Mouse (Mus musculus) CD4-positive helper T cell, adult 2 months (primary cell): ENCODE data around the gene Meis2.
A peak's percentile ranks its signal among the peaks of the same experiment; 100 is the strongest.

ENCODE experiments used
- DNase-seq: peaks from one replicate; pipeline ENCODE4 v3.0.0-alpha.2; 2012; ENCODE audit warnings: low read depth, missing footprints, low spot score

The Meis2 gene

GRCm38 (mm10) chr2:116065570-116066005 is at the start of gene Meis2:
Gene Meis2, minus strand, starts transcription at chr2:116065839.
- peak; percentile 32 for DNase-seq

DNA sequence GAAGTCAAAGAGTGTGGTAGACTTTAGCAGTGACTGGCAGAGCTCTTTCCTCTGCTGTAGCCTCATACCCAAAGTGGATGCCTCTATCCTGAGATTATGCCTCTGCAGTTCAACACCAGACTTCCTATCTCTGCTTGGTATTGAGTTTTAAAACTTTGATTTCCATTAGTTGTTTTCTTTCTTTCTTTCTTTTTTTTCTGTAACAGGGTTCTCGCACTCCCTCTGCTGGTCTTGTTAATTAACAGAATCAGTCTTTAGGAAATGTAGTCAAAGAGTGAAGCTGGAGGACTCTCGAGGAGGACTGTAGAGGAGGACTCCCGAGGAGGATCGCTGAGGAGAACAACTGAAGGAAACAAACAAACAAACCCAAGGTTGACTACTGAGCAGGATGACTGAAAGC is 40.6 kb upstream of the Meis2 start:
- DNase-seq: no peak

- DNase-seq: no peak
Observed at GRCm38 (mm10) chr2:116105179-116105578, 39.5 kb upstream of the Meis2 start.

- DNase-seq: no peak
Observed at GRCm38 (mm10) chr2:116103411-116103996, 37.9 kb upstream of the Meis2 start.

DNA sequence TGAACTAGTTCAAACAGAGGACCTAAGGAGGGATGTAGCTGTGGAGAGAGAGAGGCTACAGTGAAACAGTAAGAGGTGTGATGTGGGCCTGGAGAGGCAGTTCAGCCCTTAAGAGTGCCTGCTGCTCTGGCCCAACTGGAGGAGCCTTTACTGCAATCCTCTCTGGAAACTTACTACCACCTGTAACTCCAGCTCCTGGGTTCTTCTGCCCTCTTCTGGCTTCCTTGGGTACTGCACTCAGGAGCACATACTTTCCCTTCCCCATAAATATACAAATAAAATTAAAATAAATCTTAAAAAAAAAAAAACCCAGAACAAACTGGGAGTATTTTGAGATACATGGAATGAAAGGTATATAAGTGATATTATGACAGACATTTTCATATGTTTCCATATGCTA is 35.6 kb upstream of the Meis2 start:
- DNase-seq: peak; percentile 4

DNA sequence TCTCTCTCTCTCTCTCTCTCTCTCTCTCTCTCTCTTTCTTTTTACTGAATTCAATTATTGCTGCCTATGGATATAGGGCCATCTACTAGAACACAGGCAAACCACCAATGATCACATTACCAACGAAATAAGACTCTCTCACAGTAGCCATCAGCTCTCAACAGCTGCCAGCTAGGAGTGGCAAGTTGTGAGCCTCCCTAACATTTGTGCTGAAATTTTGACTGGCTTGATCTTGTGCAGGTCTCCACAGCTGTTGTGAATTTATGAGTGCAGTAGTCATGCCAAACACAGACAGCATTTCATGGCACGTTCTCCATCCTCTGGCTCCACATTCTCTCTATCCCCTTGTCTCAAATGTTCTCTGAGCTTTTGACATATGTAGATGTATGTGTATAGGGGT is 15.3 kb upstream of the Meis2 start:
- DNase-seq: no peak

- DNase-seq: no peak
Observed at GRCm38 (mm10) chr2:116078841-116079240, 13.2 kb upstream of the Meis2 start.

GRCm38 (mm10) chr2:116077716-116078115 is 12.1 kb upstream of the Meis2 start:
- DNase-seq: no peak

- DNase-seq: no peak
Observed at GRCm38 (mm10) chr2:116076752-116077480, 11.3 kb upstream of the Meis2 start.

GRCm38 (mm10) chr2:116075902-116076301 is 10.3 kb upstream of the Meis2 start:
- no peak for DNase-seq

- DNase-seq: no peak
Observed at GRCm38 (mm10) chr2:116075477-116075876, 9.8 kb upstream of the Meis2 start.

DNA sequence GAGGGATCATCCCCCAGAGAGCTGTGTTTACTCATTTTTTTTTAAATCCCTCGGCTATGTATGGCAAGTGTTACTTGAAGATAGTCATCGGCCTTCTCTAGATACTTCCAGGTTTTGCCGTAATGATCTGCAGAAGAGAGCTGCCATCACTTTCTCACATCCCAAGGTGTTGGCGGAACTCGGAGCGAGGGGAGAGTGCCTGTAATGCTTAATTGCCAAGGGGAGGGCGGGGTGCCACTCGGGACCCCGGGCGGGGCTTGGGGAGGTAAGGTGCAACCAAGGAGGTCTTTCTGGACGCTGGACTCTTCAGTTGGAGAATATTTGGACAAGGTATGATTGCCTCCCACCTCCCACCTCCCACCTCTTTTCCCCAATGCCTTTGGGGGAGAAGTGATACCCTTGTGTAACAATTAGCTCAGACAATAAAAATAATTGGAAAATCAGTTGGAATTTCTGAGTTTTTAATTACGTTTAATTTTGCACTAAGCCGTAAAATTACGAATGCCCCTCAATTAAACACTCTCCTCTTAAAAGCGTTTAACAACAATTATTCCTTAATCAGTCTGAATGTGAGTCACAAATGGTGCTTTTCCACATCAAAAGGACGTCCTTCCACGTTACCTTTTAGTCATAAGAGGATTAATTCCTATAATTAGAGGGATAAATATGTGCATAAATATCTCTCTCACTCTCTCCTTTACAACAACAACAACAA is 9.2 kb upstream of the Meis2 start:
- no peak for DNase-seq

DNA sequence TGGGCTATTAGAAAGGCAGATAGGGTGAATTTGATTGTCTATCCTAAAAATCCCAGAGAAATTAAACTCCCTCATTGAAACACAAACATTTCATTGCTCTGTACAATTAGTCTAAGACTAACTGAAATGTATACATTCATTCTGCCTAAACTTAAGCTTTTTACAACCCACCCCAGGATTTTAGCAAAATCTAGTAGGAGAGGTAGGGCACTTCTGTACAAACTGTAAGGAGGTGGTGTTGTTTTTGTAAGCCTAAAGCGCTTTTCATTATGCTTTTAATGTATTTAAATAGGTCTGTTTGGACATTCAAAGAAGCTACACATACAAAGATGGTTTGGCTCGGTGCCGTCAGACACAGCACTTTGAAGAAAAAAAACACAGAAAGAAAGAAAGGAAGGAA is 8.4 kb upstream of the Meis2 start:
- DNase-seq: no peak

DNA sequence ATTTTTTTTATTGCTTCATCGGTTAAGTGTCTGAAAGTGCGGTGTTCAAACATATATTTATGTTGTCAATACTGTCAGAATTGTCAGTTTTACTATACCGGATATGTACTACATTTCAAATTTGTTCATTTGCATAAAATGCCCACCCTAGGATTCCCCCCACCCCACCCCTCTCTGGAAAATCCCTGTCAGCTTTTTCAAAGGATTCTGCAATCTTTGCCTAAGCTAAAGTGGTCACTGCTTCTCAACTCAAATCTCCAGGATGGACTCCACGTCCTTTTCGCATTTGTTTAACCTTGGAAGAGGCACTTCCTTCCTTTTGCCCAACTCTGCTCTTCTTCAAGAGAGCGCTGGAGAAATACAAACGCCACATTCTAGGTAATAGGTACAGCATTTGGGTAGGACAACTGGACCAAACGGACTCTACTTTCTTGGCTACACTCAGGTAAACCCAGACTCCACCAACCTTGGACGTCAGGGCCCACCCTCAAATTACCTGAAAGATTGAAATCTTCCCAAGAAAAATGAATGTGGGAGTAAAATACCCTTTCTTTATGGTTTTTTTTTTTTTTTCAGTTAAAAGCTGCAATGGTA is 7.8 kb upstream of the Meis2 start:
- no peak for DNase-seq

DNA sequence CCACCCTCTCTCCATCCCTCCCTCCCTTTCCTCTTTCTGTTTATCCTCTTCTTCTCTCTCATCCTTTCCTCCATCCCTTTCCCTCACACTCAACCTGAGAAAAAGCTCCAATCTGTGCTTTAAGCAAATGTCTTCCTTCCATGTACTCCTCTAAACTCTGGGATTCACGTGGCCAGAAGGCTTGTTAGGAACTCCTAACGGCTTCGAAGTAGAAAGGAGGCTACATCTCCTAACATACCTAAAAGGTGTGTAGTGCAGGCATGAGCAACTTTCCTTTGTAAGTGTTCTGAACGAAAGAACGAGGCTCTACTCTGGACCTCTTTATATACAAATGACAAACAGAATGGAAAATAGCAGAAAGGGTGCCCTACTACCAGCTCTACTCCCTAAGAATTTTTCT is 7.1 kb upstream of the Meis2 start:
- DNase-seq: no peak

GRCm38 (mm10) chr2:116072321-116072640 is 6.6 kb upstream of the Meis2 start:
- DNase-seq: no peak

DNA sequence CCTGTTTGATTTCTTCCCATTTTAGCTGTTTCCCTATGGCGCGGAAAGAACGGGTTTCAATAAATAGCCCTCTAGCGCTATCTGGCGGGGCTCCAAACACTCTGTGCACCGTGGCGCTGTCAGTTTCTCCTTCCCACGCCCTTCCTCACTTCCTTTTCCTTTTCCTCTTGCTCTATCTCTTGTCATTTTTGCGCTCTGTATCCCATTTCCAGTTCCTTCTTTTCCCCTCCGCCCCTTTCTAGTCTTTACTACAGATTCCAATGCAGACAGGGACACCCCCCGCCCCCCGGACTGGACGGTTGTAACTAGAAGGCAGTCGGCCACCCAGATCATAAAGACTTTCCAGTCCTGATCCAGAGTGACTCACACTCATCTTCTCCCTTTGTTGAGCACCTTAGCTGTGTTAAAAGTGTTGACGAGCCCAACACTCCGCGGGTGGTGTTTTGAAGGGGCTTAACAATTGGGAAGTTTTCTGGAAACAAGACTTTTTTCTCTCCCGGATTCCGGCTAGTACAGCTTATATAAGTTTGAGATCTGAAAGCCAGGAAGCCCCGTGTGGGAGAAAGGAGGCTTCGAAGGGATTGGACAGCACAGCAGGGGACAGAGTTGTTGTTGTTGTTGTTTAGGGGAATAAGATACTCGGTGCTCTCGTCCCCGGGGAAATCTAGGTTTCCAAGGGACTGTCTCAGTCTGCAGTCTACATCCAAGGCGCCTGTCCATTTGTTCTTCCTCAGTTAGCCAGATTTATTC is 6.1 kb upstream of the Meis2 start:
- DNase-seq: no peak

DNA sequence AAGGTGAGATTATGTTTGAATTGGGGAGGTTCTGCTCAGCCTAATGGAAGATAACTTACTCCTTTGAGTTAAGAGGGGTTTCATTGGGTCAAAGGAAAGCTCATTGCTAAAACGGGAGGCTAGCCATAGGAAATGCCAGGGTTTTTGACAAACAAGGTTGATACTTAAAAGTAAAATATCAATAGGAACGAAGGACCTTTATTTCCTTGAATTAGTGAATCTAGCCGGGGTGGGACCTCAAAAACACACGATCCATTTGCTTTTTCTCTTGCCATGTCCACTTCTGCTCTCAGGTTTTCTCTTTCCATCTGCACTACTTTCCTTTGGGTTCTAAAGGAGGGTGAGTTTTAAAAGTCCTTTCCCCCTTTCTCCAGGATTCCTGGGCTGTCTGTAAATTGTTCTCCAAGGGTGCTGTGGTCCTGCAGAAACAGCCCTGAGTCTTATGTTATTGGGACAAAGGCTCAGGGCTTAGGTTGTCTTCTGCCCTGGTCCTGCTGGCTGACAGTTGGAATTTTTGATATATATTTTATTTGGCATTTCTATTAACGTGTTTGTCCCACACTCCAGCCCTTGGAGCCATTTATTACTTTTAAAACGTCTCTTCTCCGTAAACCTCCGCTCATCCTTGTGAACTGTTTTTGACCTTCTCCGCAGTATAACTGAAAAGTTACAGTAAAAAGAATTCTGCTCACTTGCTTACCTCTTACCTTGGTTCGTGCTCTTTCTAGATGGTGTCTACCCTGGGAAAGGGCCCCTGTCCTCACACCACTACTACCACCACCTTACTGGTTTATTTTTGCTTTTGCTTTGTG is 5.2 kb upstream of the Meis2 start:
- no peak for DNase-seq

DNA sequence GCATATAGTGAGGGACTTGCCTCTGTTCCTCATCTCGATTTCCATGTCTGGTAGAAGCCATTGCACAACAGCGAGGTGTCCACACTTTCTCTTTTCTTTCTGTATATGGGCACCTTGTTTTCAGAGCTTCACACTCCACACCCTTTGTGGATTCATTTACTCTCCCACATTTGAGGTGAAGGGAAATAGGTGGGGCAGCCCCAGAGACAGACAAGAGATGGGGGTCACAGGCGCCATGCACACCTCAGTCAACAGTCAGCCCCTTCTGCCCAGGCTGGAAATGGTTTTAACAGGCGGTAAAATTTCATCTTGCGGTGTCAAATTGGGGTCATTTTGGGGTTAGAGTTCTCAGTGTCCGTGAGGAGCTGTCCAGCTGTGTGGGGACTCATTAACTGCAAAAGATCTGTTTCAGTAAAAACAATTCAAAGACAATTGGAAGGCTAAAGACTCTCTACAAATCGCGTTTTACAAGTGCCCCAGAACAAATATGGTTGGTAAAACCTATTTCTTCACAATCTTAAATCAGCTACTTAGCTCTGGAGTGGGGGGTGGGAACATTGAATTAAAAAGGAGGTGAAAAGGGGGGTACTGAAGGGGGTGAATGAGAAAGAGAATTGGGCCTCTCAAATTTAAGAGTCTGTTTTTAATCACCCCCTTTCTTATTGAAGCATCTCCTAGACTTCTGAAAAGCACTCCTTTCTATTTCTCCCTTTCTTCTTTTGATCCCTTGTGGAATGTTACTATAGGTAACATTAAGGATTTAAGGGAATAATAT is 4.0 kb upstream of the Meis2 start:
- DNase-seq: no peak

GRCm38 (mm10) chr2:116068901-116069300 is 3.3 kb upstream of the Meis2 start:
- no peak for DNase-seq
